8 mouse cellular contexts compared by ENCODE assay signal in genomic region chr8:122678061-122678895, GRCm38 (mm10). TPM values are rescaled to one million over a fixed set of nuclear protein-coding genes. Genes with fewer than 3 reads are reported as not detected.
DNase-seq lines count a peak whose midpoint lies in the region; ATAC-seq and TF ChIP-seq lines count a peak whose summit lies in the region.

No protein-coding gene starts in this region.

- WGBS in forebrain, embryonic 10.5 days = under 1% methylated on average over 95 of the region's 127 CpGs
- WGBS in heart, embryonic 14.5 days = under 1% methylated on average over 58 of the region's 127 CpGs
- under 1% methylated on average over 53 of the region's 127 CpGs for WGBS in liver, postnatal 0 days (ENCODE audit: insufficient replicate concordance)
- WGBS in neural tube, embryonic 13.5 days = under 1% methylated on average over 96 of the region's 127 CpGs

- H3K27ac ChIP-seq in brown adipose tissue, adult 24 weeks (replicated peaks; ENCODE audit: low read depth, low read length) = peak overlapping the region; percentile 92
- H3K27ac ChIP-seq in forebrain, embryonic 10.5 days = peak overlapping the region; percentile 85
- H3K27ac ChIP-seq in heart, embryonic 14.5 days (replicated peaks in 1 of 2; ENCODE audit: control insufficient read depth in 1 of 2, insufficient read depth in 1 of 2, low read depth in 2 of 2, low read length in 2 of 2) = peak overlapping the region; percentile 34 to 77; a peak in 3 of 4 replicates
- H3K27ac ChIP-seq in liver, postnatal 0 days (ENCODE audit: low read depth) = no peak overlapping the region
- peak overlapping the region; percentile 98 for H3K27ac ChIP-seq in neural tube, embryonic 13.5 days (replicated peaks)

- ATAC-seq in heart, embryonic 14.5 days (ENCODE audit: insufficient number of reproducible peaks, insufficient read depth, low FRiP score, low read depth) = peak; percentile 73
- ATAC-seq in liver, postnatal 0 days = peak; percentile 82
- peak; percentile 79 for ATAC-seq in neural tube, embryonic 13.5 days (ENCODE audit: low read depth)

- no peaks in the 10 kb centered on the region for H3K9me3 ChIP-seq in forebrain, embryonic 10.5 days
- H3K9me3 ChIP-seq in heart, embryonic 14.5 days (ENCODE audit: control insufficient read depth, low read length) = no peaks in the 10 kb centered on the region
- H3K9me3 ChIP-seq in liver, postnatal 0 days (ENCODE audit: low read length) = no peaks in the 10 kb centered on the region
- no peaks in the 10 kb centered on the region for H3K9me3 ChIP-seq in neural tube, embryonic 13.5 days

- peaks cover 97% of the 10 kb centered on the region for H3K27me3 ChIP-seq in forebrain, embryonic 10.5 days (ENCODE audit: poor library complexity, severe bottlenecking)
- H3K27me3 ChIP-seq in heart, embryonic 14.5 days (ENCODE audit: control insufficient read depth, insufficient read depth, low read length) = peaks cover 72% of the 10 kb centered on the region
- H3K27me3 ChIP-seq in liver, postnatal 0 days (ENCODE audit: insufficient read depth, low read length) = peaks cover 44% of the 10 kb centered on the region
- peaks cover 27% of the 10 kb centered on the region for H3K27me3 ChIP-seq in neural tube, embryonic 13.5 days

- H3K4me3 ChIP-seq in brown adipose tissue, adult 24 weeks (ENCODE audit: insufficient read depth, low read depth, low read length) = peak overlapping the region; percentile 87
- peak overlapping the region; percentile 71 for H3K4me3 ChIP-seq in forebrain, embryonic 10.5 days
- peak overlapping the region; percentile 63 to 68 for H3K4me3 ChIP-seq in heart, embryonic 14.5 days (ENCODE audit: control insufficient read depth in 1 of 2, insufficient read depth in 1 of 2, low read depth in 1 of 2, low read length in 2 of 2)
- peak overlapping the region; percentile 69 for H3K4me3 ChIP-seq in liver, postnatal 0 days (ENCODE audit: low read depth, low read length)
- H3K4me3 ChIP-seq in neural tube, embryonic 13.5 days = peak overlapping the region; percentile 88

- H3K4me1 ChIP-seq in brown adipose tissue, adult 24 weeks (ENCODE audit: control insufficient read depth, insufficient read depth, insufficient read length, low read length) = peaks cover 18% of the 10 kb centered on the region
- peaks cover 62% of the 10 kb centered on the region for H3K4me1 ChIP-seq in forebrain, embryonic 10.5 days
- H3K4me1 ChIP-seq in heart, embryonic 14.5 days (ENCODE audit: control insufficient read depth in 2 of 2, insufficient read depth in 2 of 2, low read length in 2 of 2) = peaks cover 0 to 19% of the 10 kb centered on the region in 2 experiments; a peak in 1 of 4 replicates
- peaks cover 26% of the 10 kb centered on the region for H3K4me1 ChIP-seq in liver, postnatal 0 days (ENCODE audit: insufficient read depth)
- H3K4me1 ChIP-seq in neural tube, embryonic 13.5 days (replicated peaks) = peaks cover 69% of the 10 kb centered on the region

- TF ChIP-seq EP300 in liver, postnatal 0 days (IDR thresholded peaks at IDR 0.05; ENCODE audit: low read depth) = no peak

- DNase-seq in CD4-positive helper T cell, adult 2 months (ENCODE audit: low read depth, low spot score) = peak; percentile 83
- peak; percentile 76 for DNase-seq in forebrain, embryonic 10.5 days (ENCODE audit: extremely low spot score, low spot score)
- peak; percentile 89 for DNase-seq in kidney, postnatal 10 days
- DNase-seq in liver, postnatal 0 days = peak; percentile 87
- peak; percentile 64 for DNase-seq in testis, postnatal 14 days (ENCODE audit: low spot score)

- peak overlapping the region; percentile 75 for H3K9ac ChIP-seq in heart, embryonic 14.5 days (ENCODE audit: low read length)
- H3K9ac ChIP-seq in liver, postnatal 0 days (replicated peaks) = peak overlapping the region; percentile 61
- peak overlapping the region; percentile 94 for H3K9ac ChIP-seq in neural tube, embryonic 13.5 days

- H3K4me2 ChIP-seq in heart, embryonic 14.5 days (ENCODE audit: low read length) = peak overlapping the region; percentile 96
- peak overlapping the region; percentile 97 for H3K4me2 ChIP-seq in liver, postnatal 0 days (ENCODE audit: low read depth, low read length)
- H3K4me2 ChIP-seq in neural tube, embryonic 13.5 days = peak overlapping the region; percentile 76

- peak; percentile 92 for TF ChIP-seq CTCF in liver, postnatal 0 days (IDR thresholded peaks at IDR 0.05; ENCODE audit: low read depth)

- H3K36me3 ChIP-seq in forebrain, embryonic 10.5 days (replicated peaks) = no peaks in the 10 kb centered on the region
- H3K36me3 ChIP-seq in heart, embryonic 14.5 days (ENCODE audit: control insufficient read depth, insufficient read depth, low read length) = no peaks in the 10 kb centered on the region
- no peaks in the 10 kb centered on the region for H3K36me3 ChIP-seq in liver, postnatal 0 days (replicated peaks; ENCODE audit: insufficient read depth, low read length)
- H3K36me3 ChIP-seq in neural tube, embryonic 13.5 days = peaks cover 5% of the 10 kb centered on the region

RNA-seq across cellular contexts. Expression of gene Cbfa2t3, which starts 20.6 kb away (rescaled TPM):
- 10.1 and 22.7 TPM in 2 replicates for polyA plus RNA-seq in brown adipose tissue, adult 24 weeks (2012; ENCODE audit: insufficient read depth, insufficient read length, missing spikeins)
- 1.6 and 2.4 TPM in 2 replicates for polyA plus RNA-seq in forebrain, embryonic 10.5 days (2016; fragmentation: Nextera tagmentation; extraction: Ambion mirVana)
- polyA plus RNA-seq in heart, embryonic 14.5 days (2014; fragmentation: Nextera tagmentation; extraction: Ambion mirVana) = 4.2 and 6.2 TPM in 2 replicates
- 2.1 and 2.4 TPM in 2 replicates for polyA plus RNA-seq in liver, postnatal 0 days (2015; fragmentation: Nextera tagmentation; extraction: Ambion mirVana)
- polyA plus RNA-seq in neural tube, embryonic 13.5 days (2015; fragmentation: Nextera tagmentation; extraction: Ambion mirVana) = 21.2 and 22.2 TPM in 2 replicates

RNA-seq across cellular contexts. Expression of gene Pabpn1l, which starts 55.7 kb away (rescaled TPM):
- polyA plus RNA-seq in brown adipose tissue, adult 24 weeks (2012; ENCODE audit: insufficient read depth, insufficient read length, missing spikeins) = not detected in 2 replicates
- not detected in 2 replicates for polyA plus RNA-seq in forebrain, embryonic 10.5 days (2016; fragmentation: Nextera tagmentation; extraction: Ambion mirVana)
- not detected in 2 replicates for polyA plus RNA-seq in heart, embryonic 14.5 days (2014; fragmentation: Nextera tagmentation; extraction: Ambion mirVana)
- not detected in 2 replicates for polyA plus RNA-seq in liver, postnatal 0 days (2015; fragmentation: Nextera tagmentation; extraction: Ambion mirVana)
- not detected in 2 replicates for polyA plus RNA-seq in neural tube, embryonic 13.5 days (2015; fragmentation: Nextera tagmentation; extraction: Ambion mirVana)
